Mouse (Mus musculus): ENCODE results near the gene Gm16253. TPM values are rescaled to one million over a fixed set of nuclear protein-coding genes. Genes with fewer than 3 reads are reported as not detected.

Gm16253 gene
- polyA plus RNA-seq, 1 experiment from 2014 or later = 1.4 TPM

DNA sequence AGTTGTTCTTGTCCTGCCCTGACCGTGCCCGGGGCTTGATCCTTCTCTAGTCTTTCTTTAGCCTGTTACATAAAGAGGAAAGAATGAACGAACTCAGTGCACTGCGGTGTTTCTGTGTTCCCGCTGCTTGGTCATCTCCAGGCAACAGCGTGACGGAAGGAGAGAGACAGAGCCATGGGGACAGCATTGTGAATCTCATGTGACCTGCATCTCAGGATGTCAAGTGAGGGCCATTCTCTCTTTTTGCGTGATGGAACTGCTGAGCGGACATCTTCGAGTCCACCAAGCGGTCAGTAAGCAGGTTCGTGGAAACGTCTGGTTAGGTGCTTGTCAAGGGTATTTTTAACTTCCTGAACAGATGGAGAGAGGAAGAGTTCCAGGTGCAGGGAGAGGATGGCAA is 7.3 kb upstream of the Gm16253 start:
- Histone ChIP-seq H3K27me3 (ENCODE audit: control insufficient read depth, insufficient read depth, low read depth, low read length) (no peaks in the 10 kb centered on the region), H3K9me3 (ENCODE audit: control insufficient read depth, low read length) (no peaks in the 10 kb centered on the region), H3K36me3 (ENCODE audit: control insufficient read depth, insufficient read depth, low read length) (no peaks in the 10 kb centered on the region), H3K4me1 (replicated peaks; ENCODE audit: control insufficient read depth, insufficient read depth, low read length) (peaks cover 14% of the 10 kb centered on the region), H3K27ac (ENCODE audit: low read length) (peak overlapping the region; percentile 43; the same call in 1 of the 2 replicates), H3K4me2 (ENCODE audit: low read depth, low read length) (no peak overlapping the region), H3K9ac (ENCODE audit: low read length) (no peak overlapping the region), H3K4me3 (ENCODE audit: low read length) (no peak overlapping the region)
- 91% methylated on average over 13 of the region's 13 CpGs for WGBS
- ATAC-seq (ENCODE audit: low read depth) = no peak

DNA sequence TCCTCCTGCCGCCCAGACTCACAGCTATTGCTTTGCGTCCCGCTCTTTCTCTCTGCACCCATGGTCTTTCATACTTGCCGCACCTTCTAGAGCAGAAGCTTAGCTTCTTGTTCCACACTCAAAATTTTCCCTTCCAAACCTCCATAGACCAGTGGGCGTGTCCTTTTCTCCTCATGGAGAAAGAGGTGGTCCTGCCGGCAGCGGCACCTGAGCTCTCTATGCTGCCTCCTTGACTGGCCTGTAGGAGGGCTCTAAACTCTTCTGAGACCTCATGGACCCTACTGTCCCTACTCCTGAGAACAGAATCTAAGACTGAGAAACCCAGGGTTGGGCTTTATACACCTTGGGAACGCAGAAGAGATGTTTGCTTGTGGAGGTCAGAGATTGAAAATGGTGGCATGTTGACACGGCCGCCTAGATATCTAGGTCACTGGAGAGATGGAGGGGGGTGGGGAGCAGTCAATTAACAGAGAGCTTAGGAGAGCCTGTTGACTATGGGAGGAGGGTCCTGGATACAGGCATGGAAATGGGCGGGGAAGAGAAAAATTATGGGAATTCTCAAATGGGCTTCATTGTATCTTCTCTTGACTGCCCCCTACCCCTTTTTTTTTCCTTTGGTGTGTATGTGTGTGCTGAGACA is 6.7 kb upstream of the Gm16253 start:
- H3K9me3 ChIP-seq (ENCODE audit: control insufficient read depth, low read length) = no peaks in the 10 kb centered on the region
- 0 out of 2 replicates have a peak overlapping the region, but pooled peaks have one; percentile 5 for H3K27ac ChIP-seq (ENCODE audit: low read length)
- no peak overlapping the region for H3K9ac ChIP-seq (ENCODE audit: low read length)
- H3K4me2 ChIP-seq (ENCODE audit: low read depth, low read length) = no peak overlapping the region
- peaks cover 11% of the 10 kb centered on the region for H3K4me1 ChIP-seq (replicated peaks; ENCODE audit: control insufficient read depth, insufficient read depth, low read length)
- WGBS = 82% methylated on average over 11 of the region's 11 CpGs
- ATAC-seq (ENCODE audit: low read depth) = no peak
- no peaks in the 10 kb centered on the region for H3K36me3 ChIP-seq (ENCODE audit: control insufficient read depth, insufficient read depth, low read length)
- no peaks in the 10 kb centered on the region for H3K27me3 ChIP-seq (ENCODE audit: control insufficient read depth, insufficient read depth, low read depth, low read length)
- no peak overlapping the region for H3K4me3 ChIP-seq (ENCODE audit: low read length)

DNA sequence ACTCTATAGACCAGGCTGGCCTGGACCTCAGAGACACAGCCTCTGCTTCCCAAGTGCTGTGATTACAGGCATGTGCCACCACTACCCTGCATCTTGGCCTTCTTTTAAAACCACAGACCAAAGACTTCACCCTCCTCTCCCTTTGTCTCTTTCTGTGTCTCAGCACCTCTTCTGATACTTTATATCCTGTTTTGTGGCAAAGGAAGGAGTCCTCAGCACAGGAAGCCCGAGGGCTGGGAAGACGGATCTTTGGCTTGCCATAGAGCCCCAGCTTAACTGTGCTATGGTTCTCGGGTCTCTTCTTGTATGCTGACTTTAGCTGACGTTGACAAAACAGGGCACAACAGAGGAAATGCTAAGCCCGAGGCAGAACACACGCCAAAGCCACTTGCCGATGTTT is 6.1 kb upstream of the Gm16253 start:
- no peak overlapping the region for H3K4me3 ChIP-seq (ENCODE audit: low read length)

DNA sequence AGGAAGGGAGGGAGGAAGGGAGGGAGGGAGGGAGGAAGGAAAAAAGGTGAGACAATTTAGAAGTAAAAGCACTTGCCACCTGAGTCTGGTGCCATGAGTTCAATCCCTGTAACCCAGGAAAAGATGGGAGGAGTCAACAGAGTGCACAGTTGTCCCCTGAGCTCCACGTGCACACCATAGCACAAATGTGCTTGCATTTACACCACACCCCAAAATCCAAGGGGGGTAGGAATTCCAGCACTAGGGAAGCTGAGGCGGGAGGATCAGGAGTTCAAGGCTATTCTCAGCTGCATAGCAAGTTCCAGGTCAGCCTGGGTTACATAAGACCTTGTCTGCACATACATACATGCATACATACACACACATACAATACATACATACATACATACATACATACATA is 5.4 kb upstream of the Gm16253 start:
- H3K4me1 ChIP-seq (replicated peaks; ENCODE audit: control insufficient read depth, insufficient read depth, low read length) = peaks cover 12% of the 10 kb centered on the region
- 61% methylated on average over 2 of the region's 2 CpGs for WGBS
- no peak overlapping the region; the same call in 1 of the 2 replicates for H3K27ac ChIP-seq (ENCODE audit: low read length)
- H3K9me3 ChIP-seq (ENCODE audit: control insufficient read depth, low read length) = no peaks in the 10 kb centered on the region
- no peak overlapping the region for H3K4me3 ChIP-seq (ENCODE audit: low read length)
- no peaks in the 10 kb centered on the region for H3K36me3 ChIP-seq (ENCODE audit: control insufficient read depth, insufficient read depth, low read length)
- no peak for ATAC-seq (ENCODE audit: low read depth)
- H3K9ac ChIP-seq (ENCODE audit: low read length) = no peak overlapping the region
- H3K4me2 ChIP-seq (ENCODE audit: low read depth, low read length) = no peak overlapping the region
- no peaks in the 10 kb centered on the region for H3K27me3 ChIP-seq (ENCODE audit: control insufficient read depth, insufficient read depth, low read depth, low read length)

More for the DNA sequence above, 6.1 kb upstream of the Gm16253 start:
- Histone ChIP-seq H3K9me3 (ENCODE audit: control insufficient read depth, low read length) (no peaks in the 10 kb centered on the region), H3K4me1 (replicated peaks; ENCODE audit: control insufficient read depth, insufficient read depth, low read length) (peaks cover 11% of the 10 kb centered on the region), H3K36me3 (ENCODE audit: control insufficient read depth, insufficient read depth, low read length) (no peaks in the 10 kb centered on the region), H3K27me3 (ENCODE audit: control insufficient read depth, insufficient read depth, low read depth, low read length) (no peaks in the 10 kb centered on the region), H3K4me2 (ENCODE audit: low read depth, low read length) (no peak overlapping the region), H3K9ac (ENCODE audit: low read length) (no peak overlapping the region), H3K27ac (ENCODE audit: low read length) (0 out of 2 replicates have a peak overlapping the region, but pooled peaks have one; percentile 5)
- no peak for ATAC-seq (ENCODE audit: low read depth)
- 56% methylated on average over 7 of the region's 7 CpGs for WGBS

DNA sequence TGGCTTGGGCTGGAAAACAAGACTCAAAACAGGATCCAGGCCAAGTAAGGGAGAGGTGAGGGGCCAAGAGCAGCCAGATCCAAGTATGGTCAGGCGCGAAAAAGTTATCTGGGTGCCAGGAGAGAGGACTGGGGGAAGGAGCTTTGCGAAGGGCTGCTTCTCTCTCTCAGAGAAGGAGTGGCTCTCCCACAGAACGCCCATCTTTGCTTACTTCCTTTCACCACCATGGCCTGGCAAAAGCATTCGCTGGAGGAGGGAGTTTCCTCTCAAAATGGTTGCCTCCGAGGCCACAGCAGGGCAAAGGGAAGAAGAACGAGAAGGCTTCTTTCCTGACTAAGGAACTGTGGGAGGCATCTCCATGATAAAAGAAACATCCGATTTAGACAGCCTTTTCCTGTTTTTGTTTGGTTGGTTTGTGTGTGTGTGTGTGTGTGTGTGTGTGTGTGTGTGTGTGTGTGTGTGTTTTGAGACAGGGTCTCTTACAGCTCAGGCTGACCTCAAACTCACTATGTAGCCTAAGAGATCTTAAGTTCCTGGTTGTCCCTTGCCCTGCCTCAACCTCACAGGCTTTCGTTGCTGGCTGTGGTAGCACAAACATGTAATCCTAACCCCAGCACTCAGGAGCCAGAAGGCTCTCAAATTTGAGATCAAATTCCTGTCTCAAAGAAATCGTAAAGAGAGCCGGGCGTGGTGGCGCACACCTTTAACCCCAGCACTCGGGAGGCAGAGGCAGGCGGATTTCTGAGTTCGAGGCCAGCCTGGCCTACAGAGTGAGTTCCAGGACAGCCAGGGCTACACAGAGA is 4.7 kb upstream of the Gm16253 start:
- peak overlapping the region; percentile 71 for H3K27ac ChIP-seq (ENCODE audit: low read length)
- no peak overlapping the region for H3K4me3 ChIP-seq (ENCODE audit: low read length)
- no peaks in the 10 kb centered on the region for H3K9me3 ChIP-seq (ENCODE audit: control insufficient read depth, low read length)
- H3K4me2 ChIP-seq (ENCODE audit: low read depth, low read length) = no peak overlapping the region
- 70% methylated on average over 16 of the region's 16 CpGs for WGBS
- no peaks in the 10 kb centered on the region for H3K36me3 ChIP-seq (ENCODE audit: control insufficient read depth, insufficient read depth, low read length)
- H3K27me3 ChIP-seq (ENCODE audit: control insufficient read depth, insufficient read depth, low read depth, low read length) = no peaks in the 10 kb centered on the region
- no peak overlapping the region for H3K9ac ChIP-seq (ENCODE audit: low read length)
- no peak for ATAC-seq (ENCODE audit: low read depth)
- H3K4me1 ChIP-seq (replicated peaks; ENCODE audit: control insufficient read depth, insufficient read depth, low read length) = peaks cover 18% of the 10 kb centered on the region

DNA sequence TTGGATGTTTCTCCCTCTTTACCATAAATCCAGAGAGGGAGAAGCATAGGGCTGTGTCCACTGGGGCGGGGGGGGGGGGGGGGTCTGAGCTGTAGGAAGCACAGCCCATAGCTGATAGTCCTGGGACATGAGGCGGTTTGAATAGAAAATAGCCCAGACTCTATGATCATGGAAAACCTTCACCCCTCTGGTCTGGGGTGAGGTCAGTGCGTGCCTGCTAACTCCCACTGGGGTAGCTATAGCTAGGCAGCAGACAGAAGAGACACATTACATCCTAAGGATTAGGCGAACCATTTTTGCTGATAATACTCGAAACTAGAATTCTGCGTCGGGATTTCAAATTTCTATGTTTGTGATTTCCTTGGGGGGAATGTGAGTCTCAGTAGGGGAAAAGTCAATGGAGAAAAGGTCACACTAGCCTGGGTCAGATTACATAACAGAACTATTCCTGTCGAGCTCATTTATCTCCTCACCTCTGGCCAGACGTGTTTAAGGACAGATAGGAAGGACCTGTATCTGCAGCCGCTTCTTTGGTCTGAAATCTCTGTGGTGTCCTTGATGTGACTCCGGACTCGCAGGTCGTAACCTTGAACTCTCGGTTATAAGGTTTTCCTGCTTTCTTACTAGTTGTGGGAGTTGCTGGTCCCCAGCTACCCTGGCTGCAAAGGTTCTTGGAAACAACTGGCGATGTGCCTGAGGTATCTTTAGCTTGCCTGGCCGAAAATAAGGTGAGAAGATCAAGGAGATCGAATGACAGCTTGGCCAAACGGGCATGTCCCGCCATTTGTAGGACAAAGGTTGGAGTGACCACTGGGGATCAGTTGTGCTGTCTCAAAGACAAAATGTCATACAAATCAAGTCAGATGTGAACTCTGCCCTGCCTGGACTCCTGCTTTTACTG is 2.9 kb upstream of the Gm16253 start:
- Histone ChIP-seq H3K27ac (ENCODE audit: low read length) (no peak overlapping the region), H3K9ac (ENCODE audit: low read length) (no peak overlapping the region), H3K4me1 (replicated peaks; ENCODE audit: control insufficient read depth, insufficient read depth, low read length) (peaks cover 25% of the 10 kb centered on the region), H3K36me3 (ENCODE audit: control insufficient read depth, insufficient read depth, low read length) (no peaks in the 10 kb centered on the region), H3K4me3 (ENCODE audit: low read length) (no peak overlapping the region), H3K27me3 (ENCODE audit: control insufficient read depth, insufficient read depth, low read depth, low read length) (no peaks in the 10 kb centered on the region), H3K9me3 (ENCODE audit: control insufficient read depth, low read length) (no peaks in the 10 kb centered on the region), H3K4me2 (ENCODE audit: low read depth, low read length) (no peak overlapping the region)
- no peak for ATAC-seq (ENCODE audit: low read depth)
- WGBS = 67% methylated on average over 18 of the region's 19 CpGs

DNA sequence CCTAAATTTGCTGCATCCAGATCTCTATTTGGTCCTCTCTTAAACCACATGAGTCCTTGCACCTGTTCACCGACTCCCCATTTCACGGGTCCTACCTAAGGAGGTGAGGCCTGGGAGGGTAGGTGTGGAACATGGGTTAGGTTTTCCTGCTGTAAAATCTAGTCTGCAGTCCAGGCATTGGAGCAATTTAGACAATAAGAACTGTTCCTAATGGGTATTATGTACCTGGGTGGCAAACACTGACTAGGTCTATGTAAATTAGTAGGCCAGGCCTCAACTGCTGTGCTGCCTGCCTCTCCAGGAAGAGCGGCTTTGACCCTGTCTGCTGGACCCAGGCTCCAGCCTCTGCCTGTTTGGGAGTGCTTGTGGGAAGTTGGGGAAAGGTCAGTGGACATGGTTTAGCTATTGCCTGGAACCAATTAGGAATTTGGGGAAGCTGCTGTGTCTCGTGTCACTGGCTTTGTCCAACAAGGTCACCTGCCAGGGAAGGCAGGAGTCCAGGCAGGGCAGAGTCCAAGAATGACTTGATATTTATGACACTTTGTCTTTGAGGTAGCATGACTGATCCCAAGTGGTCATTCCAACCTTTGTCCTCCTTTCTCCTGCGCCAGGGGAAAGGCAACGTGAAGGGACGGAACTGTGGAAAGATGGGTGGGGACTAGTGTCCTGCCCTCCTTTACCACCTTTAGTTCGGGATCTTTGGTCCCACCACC is 1.4 kb upstream of the Gm16253 start:
- Histone ChIP-seq H3K27me3 (ENCODE audit: control insufficient read depth, insufficient read depth, low read depth, low read length) (no peaks in the 10 kb centered on the region), H3K9me3 (ENCODE audit: control insufficient read depth, low read length) (no peaks in the 10 kb centered on the region), H3K27ac (ENCODE audit: low read length) (peak overlapping the region; percentile 97), H3K4me2 (ENCODE audit: low read depth, low read length) (no peak overlapping the region; the same call in 1 of the 2 replicates), H3K4me1 (replicated peaks; ENCODE audit: control insufficient read depth, insufficient read depth, low read length) (peaks cover 25% of the 10 kb centered on the region), H3K9ac (ENCODE audit: low read length) (no peak overlapping the region), H3K36me3 (ENCODE audit: control insufficient read depth, insufficient read depth, low read length) (no peaks in the 10 kb centered on the region), H3K4me3 (ENCODE audit: low read length) (no peak overlapping the region)
- ATAC-seq (ENCODE audit: low read depth) = no peak
- 89% methylated on average over 8 of the region's 8 CpGs for WGBS

DNA sequence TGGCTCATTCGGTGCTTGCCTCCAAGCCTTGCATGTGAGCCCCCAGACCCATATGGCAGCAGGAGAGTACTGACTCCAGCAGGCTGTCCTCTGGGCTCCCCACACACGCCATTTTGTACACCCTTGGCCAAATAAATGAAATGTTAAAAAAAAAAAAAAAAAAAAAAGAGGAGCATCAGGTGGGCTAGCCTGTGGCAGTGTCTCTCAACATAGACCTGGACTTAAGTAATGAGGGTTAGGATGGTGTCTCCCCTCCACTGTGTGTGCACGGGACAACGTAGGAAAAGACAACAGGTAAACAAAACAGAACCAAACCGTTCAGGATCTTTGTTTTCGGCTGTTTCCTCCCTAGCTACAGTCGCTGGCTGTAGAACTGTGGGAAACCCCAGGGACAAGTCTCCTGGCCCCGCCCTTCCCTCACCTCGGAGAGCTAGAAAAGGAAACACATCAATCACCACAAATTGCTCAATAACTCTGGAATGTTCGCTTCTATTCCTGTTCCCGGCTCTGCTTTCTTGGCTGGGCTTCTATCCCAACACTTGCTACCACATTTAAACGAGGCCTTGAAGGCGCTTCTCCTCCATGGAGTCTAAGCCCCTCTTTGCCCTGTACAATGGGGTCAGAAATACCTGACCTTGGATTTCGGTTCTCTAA is 652 bp upstream of the Gm16253 start:
- no peaks in the 10 kb centered on the region for H3K27me3 ChIP-seq (ENCODE audit: control insufficient read depth, insufficient read depth, low read depth, low read length)
- peak overlapping the region; percentile 47 for H3K9ac ChIP-seq (ENCODE audit: low read length)
- ATAC-seq (ENCODE audit: low read depth) = peak; percentile 69
- H3K4me3 ChIP-seq (ENCODE audit: low read length) = peak overlapping the region; percentile 18; the same call in 1 of the 2 replicates
- H3K4me2 ChIP-seq (ENCODE audit: low read depth, low read length) = peak overlapping the region; percentile 53
- WGBS = 31% methylated on average over 14 of the region's 14 CpGs
- H3K27ac ChIP-seq (ENCODE audit: low read length) = peak overlapping the region; percentile 97
- no peaks in the 10 kb centered on the region for H3K36me3 ChIP-seq (ENCODE audit: control insufficient read depth, insufficient read depth, low read length)
- peaks cover 26% of the 10 kb centered on the region for H3K4me1 ChIP-seq (replicated peaks; ENCODE audit: control insufficient read depth, insufficient read depth, low read length)
- no peaks in the 10 kb centered on the region for H3K9me3 ChIP-seq (ENCODE audit: control insufficient read depth, low read length)
